Mouse (Mus musculus) heart, adult 2 months (tissue): ENCODE measurements around the gene Dbf4. TPM values are rescaled to one million over a fixed set of nuclear protein-coding genes. Genes with fewer than 3 reads are reported as not detected.
A peak's percentile ranks its signal among the peaks of the same experiment; 100 is the strongest.

Experiments
- DNase-seq, 2 experiments: peaks; one replicate each; pipeline ENCODE4 v3.0.0; 2021
- H3K27ac ChIP-seq: fragments of 200-600 bp; 2 replicates; pipeline ENCODE4 v1.8.1; 2022
- H3K27me3 ChIP-seq: fragments of 200-500 bp; 2 replicates; pipeline ENCODE4 v1.6.1; 2012; ENCODE audit warnings: mild to moderate bottlenecking, low read length, inconsistent platforms, mixed read lengths; ENCODE audit not compliant: control insufficient read depth, insufficient read depth
- H3K36me3 ChIP-seq: fragments of 200-500 bp; 2 replicates; pipeline ENCODE4 v1.6.1; 2012; ENCODE audit warnings: low read length, inconsistent platforms; ENCODE audit not compliant: control insufficient read depth, insufficient read depth
- H3K4me1 ChIP-seq: fragments of 200-500 bp; 2 replicates; pipeline ENCODE4 v1.6.1; 2011; ENCODE audit warnings: low read length; ENCODE audit not compliant: control insufficient read depth, insufficient read depth
- H3K4me3 ChIP-seq: fragments of 200-600 bp; 2 replicates; pipeline ENCODE4 v1.8.1; 2022
- H3K79me2 ChIP-seq: fragments of 200-500 bp; replicated peaks from 2 replicates; pipeline ENCODE4 v1.6.1; 2012; ENCODE audit warnings: mild to moderate bottlenecking, inconsistent platforms, low read length, moderate library complexity, mixed read lengths; ENCODE audit not compliant: control insufficient read depth, insufficient read depth
- H3K9ac ChIP-seq: fragments of 200-500 bp; 2 replicates; pipeline ENCODE4 v1.6.1; 2012; ENCODE audit warnings: low read depth, mild to moderate bottlenecking, control low read depth, inconsistent platforms, low read length, mixed read lengths
- CTCF ChIP-seq: fragments of 200-600 bp; IDR thresholded peaks from 2 replicates; pipeline ENCODE4 v1.8.1; 2022; ENCODE audit warnings: antibody characterized with exemption, mild to moderate bottlenecking, moderate library complexity
- EP300 ChIP-seq: fragments of 200-500 bp; IDR thresholded peaks from 2 replicates; pipeline ENCODE4 v1.6.1; 2011; ENCODE audit warnings: low read depth, low read length, control low read depth; ENCODE audit not compliant: insufficient read depth
- POLR2A ChIP-seq: fragments of 200-500 bp; IDR thresholded peaks from 2 replicates; pipeline ENCODE4 v1.6.1; 2011; ENCODE audit warnings: mild to moderate bottlenecking, low read depth, low read length, control low read depth; ENCODE audit not compliant: insufficient read depth
- WGBS: fragments of 180-500 bp; shearing (Covaris S2); methylation state at CpG from one replicate; pipeline ENCODE4 v1.1.7; 2018; 5-methylcytosine and 5-hydroxymethylcytosine counted together
- intact Hi-C: fragments of 180-260 bp; cut with DNase I; formaldehyde crosslinking; loops from one replicate; pipeline ENCODE4 v1.15.1; 2025
- polyA plus RNA-seq: library from polyadenylated mRNA; depleted of rRNA; stranded (reverse); fragments of >200 nt; gene quantifications from 2 replicates; pipeline ENCODE4 v1.2.3, GENCODE M21; 2012; rRNA removed
- total RNA-seq, 2 experiments: library from RNA; stranded (reverse); gene quantifications; 2 replicates each; pipeline ENCODE4 v1.2.3; 2021

Gene Dbf4
- total and polyA plus RNA-seq, 3 experiments: 0.53 to 0.94 (median 0.77) TPM

DNA sequence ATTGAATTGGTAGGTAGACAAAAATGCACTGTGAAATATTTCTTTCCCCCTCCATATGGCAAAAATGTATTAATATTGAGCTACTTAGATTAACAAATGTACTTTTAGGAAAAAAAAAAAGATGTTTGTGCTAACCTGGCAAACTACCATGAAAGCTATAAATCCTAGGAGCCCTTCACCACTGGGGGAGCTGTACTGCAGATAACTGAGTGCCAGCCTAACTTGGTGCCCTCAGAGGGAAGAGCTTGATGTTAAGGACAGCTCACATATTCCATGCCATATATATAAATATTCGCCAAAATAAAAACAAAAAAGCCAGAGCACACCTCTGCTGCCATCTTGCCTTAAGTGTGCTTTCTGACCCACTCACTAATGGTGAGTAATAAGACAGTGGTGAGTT is 60.2 kb downstream of the Dbf4 start:
- 43% methylated on average over 1 of the region's 1 CpGs for WGBS
- H3K27ac ChIP-seq: no peak overlapping the region
- no peak overlapping the region for H3K4me3 ChIP-seq
- intact Hi-C loops: no loop called here
- peaks cover 4% of the 10 kb centered on the region; the same call in 1 of the 2 replicates for H3K27me3 ChIP-seq
- H3K79me2 ChIP-seq: no peaks in the 10 kb centered on the region
- DNase-seq: no peak
- H3K9ac ChIP-seq: no peak overlapping the region
- H3K36me3 ChIP-seq: peaks cover 2% of the 10 kb centered on the region; the same call in 1 of the 2 replicates
- peaks cover 2% of the 10 kb centered on the region; the same call in 1 of the 2 replicates for H3K4me1 ChIP-seq
- TF ChIP-seq CTCF (peak; percentile 48), EP300 (no peak)

DNA sequence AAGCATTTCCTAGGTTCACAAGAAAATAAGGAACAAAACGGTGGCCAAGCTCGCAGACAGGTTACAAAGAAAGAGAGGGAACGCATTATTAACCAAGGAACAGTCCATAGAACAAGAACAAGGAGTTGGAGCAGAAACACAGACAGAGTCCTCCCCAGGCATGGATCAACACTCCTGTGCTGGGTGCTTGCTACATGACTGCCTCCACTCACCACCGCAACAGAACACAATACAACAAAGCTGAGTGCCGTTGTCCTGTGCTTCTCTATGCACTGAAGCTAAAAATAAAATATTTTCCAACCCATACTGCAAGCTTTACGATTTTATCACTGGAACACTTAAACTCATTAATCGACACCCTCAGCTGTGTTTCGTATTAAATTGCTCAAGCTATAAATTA is 64.8 kb downstream of the Dbf4 start:
- 44% methylated on average over 8 of the region's 8 CpGs for WGBS
- TF ChIP-seq CTCF (no peak), EP300 (no peak), POLR2A (no peak)
- no peak overlapping the region for H3K4me3 ChIP-seq
- H3K9ac ChIP-seq: no peak overlapping the region
- peaks cover 2% of the 10 kb centered on the region for H3K36me3 ChIP-seq
- intact Hi-C loops: no loop called here
- DNase-seq: no peak
- H3K4me1 ChIP-seq: peaks cover 9% of the 10 kb centered on the region
- peak overlapping the region; percentile 29; the same call in 1 of the 2 replicates for H3K27ac ChIP-seq
- no peaks in the 10 kb centered on the region for H3K27me3 ChIP-seq
- no peaks in the 10 kb centered on the region for H3K79me2 ChIP-seq

DNA sequence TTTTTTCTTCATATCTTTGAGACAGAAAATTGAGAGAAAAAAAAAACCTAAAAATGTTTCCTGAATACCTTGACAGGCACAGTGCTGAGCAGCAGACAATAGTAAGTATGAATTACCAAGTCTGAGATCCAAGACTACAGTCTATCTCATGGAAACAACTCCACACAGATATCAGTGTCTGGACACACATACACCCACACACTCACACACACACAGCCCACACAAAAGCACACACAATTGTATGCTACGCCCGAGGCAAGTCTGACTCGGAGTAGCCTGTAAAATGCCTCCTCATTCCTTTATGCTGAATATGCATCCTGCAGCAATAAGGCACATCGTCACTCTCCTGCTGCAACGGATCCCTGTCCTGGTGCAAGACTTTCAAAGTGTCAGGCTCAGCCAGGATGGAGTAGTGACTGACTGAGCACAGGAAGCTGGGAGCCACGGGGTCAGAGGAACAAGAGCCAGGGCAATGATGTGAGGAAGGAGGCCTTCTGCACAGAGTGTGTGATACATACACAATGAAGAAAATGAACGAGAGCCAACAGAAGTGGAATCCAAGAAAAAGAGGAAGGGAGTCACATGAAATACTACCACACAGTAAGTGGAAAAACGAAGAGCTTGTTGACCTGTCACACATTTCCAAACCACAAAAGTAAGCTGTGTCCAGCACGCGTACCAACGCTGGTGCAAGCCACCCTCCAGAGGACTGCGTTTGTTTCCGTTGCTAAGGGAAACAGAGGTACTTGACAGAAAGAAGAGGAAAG is 65.4 kb downstream of the Dbf4 start:
- Histone ChIP-seq H3K4me3 (no peak overlapping the region), H3K4me1 (peaks cover 9% of the 10 kb centered on the region), H3K9ac (no peak overlapping the region), H3K79me2 (no peaks in the 10 kb centered on the region), H3K27ac (peak overlapping the region; percentile 29; the same call in 1 of the 2 replicates), H3K27me3 (no peaks in the 10 kb centered on the region), H3K36me3 (peaks cover 2% of the 10 kb centered on the region)
- 14% methylated on average over 13 of the region's 13 CpGs for WGBS
- DNase-seq: peak in 1 of 2 experiments; percentile 41
- intact Hi-C loops: no loop called here
- no peak for TF ChIP-seq POLR2A
- TF ChIP-seq CTCF: no peak

DNA sequence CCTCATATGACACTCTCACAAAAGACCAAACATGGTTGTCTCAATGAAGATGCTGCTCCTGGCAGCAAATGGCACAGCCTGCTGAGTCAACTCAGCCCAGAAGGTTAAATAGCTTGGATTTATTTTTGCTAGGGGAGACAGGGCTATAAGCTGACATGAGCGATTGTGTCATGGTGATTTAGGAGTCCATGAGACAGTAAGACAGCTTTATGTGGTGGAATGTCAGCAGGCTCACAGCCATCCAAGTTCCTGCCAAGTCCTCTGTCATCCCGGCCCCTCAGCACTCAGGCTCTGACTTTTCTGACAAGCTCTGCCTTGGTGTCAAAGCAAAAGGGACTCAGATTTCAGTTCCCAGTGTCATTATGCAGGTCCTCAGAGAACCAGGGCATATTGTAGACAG is 66.2 kb downstream of the Dbf4 start:
- intact Hi-C loops: no loop called here
- Histone ChIP-seq H3K9ac (no peak overlapping the region; the same call in 1 of the 2 replicates), H3K4me3 (no peak overlapping the region), H3K36me3 (peaks cover 2% of the 10 kb centered on the region), H3K27ac (peak overlapping the region; percentile 15; the same call in 1 of the 2 replicates), H3K79me2 (peaks cover 1% of the 10 kb centered on the region; the same call in 1 of the 2 replicates), H3K27me3 (no peaks in the 10 kb centered on the region), H3K4me1 (peaks cover 9% of the 10 kb centered on the region)
- 36% methylated on average over 2 of the region's 2 CpGs for WGBS
- DNase-seq: no peak
- no peak for TF ChIP-seq POLR2A
- no peak for TF ChIP-seq CTCF
- no peak for TF ChIP-seq EP300

DNA sequence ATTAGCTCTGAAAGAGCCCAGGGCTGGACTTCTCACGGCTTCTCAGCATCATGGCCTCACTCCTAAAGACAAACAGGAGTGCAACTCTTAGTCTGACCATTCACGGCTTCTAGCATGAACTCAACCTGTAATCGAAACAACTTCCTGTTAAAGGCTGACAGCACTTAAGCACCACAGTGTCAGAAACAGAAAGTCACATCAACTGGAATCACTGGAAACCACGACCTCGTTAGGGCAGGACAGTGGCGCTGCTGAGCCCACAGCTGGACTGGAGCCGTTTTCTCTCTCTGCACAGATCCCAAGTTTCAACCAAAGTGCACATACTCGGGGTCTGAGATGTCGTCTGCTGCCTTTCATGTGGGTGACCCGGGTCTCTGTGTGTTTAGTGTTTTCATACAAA is 73.0 kb downstream of the Dbf4 start:
- intact Hi-C loops: no loop called here
- Histone ChIP-seq H3K27me3 (no peaks in the 10 kb centered on the region), H3K36me3 (no peaks in the 10 kb centered on the region), H3K9ac (no peak overlapping the region), H3K4me1 (no peaks in the 10 kb centered on the region), H3K27ac (no peak overlapping the region), H3K4me3 (no peak overlapping the region), H3K79me2 (peaks cover 1% of the 10 kb centered on the region; the same call in 1 of the 2 replicates)
- WGBS: 69% methylated on average over 10 of the region's 10 CpGs
- DNase-seq: no peak
- TF ChIP-seq EP300: no peak
- TF ChIP-seq POLR2A: no peak
- TF ChIP-seq CTCF: no peak

Other genes with a start within 250 kb of the Dbf4 start
- gene Adam22, start 54.6 kb downstream of the Dbf4 start, total RNA-seq: 1 to 10 TPM; 3.6 to 4.7 TPM
- 1.7 and 3.3 TPM in 2 replicates for gene Adam22, start 54.6 kb downstream of the Dbf4 start, polyA plus RNA-seq
- gene Slc25a40, start 134 bp upstream of the Dbf4 start, total RNA-seq: 1 to 10 TPM; 8.3 to 8.6 TPM
- 2.5 and 5.6 TPM in 2 replicates for gene Slc25a40, start 134 bp upstream of the Dbf4 start, polyA plus RNA-seq
- gene Rundc3b, start 200.2 kb upstream of the Dbf4 start, total RNA-seq: under 1 TPM; 0.23 to 0.31 TPM
- gene Rundc3b, start 200.2 kb upstream of the Dbf4 start, polyA plus RNA-seq: 0.08 and 0.15 TPM in 2 replicates
- gene Abcb1a, start 237.4 kb upstream of the Dbf4 start, total RNA-seq: 10 to 100 TPM in 1 of 2 experiments, 1 to 10 TPM in 1; 8.3 to 11.0 TPM
- 6.3 and 9.8 TPM in 2 replicates for gene Abcb1a, start 237.4 kb upstream of the Dbf4 start, polyA plus RNA-seq